Mouse (Mus musculus): ENCODE results near the gene Gm49391. TPM values are rescaled to one million over a fixed set of nuclear protein-coding genes. Genes with fewer than 3 reads are reported as not detected.
"Not testable (repeated sequence)": the region's sequence is repeated elsewhere in the genome, so short reads cannot be mapped to it uniquely, and the experiment has no call there.

Gene Gm49391
- 1 to 10 TPM in 1 of 2 experiments, under 1 TPM in 1; 0.59 to 2.7 TPM for total RNA-seq (2021)
- long read RNA-seq, experiment 1, partial matches to known transcripts, result 0 of 1 reads
- long read RNA-seq, experiment 1, other reads (novel, unspliced or antisense), result 1 of 1 reads
- long read RNA-seq, experiment 2, result 0 reads

DNA sequence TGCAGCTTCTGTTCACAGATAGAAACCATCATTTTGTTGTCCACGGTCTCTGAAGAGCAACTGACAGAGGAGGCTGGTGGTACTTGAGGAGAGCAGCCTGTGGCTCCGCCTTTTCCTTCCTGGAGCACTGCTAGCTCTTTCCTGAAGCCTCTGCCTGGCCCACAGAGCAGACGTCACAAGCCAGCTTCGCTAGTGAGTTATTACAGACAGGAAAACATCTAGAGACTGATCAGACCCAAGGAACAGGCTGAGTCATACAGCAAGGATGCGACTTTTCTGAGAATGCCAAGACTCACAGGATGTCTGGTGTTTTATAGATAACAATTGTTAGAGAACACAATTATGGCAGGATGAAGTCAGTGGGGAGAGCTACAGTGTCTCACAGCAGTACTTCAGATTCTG is at the start of gene Gm49391, which contains the start of gene Ctla2a:
TSS of gene Gm49391 (minus strand) at position 72 of the 402 bp plus-strand sequence.
TSS of gene Ctla2a (minus strand) at position 126 of the 402 bp plus-strand sequence.
- peak; percentile 22 to 49 for DNase-seq

DNA sequence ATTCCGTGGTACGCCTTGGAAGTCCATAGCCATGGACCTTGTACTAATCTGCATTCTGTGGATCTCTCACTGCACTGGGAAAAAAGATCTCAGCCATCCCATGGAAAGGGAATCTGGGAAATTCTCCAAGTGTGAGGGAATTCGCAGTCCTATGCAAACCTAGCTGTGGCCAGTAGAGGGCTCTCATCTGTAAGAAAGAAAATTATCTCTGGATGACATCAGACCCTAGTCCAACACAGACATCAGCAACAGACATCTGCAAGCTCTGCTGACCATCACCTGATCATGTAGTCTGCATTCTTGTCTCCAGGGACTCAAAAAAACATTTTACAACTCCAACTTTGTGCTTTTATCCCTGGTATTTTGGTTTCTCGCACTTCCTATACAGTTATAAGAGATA is 35.9 kb upstream of the Gm49391 start:
- not testable (repeated sequence) for DNase-seq

- not testable (repeated sequence) for DNase-seq
Observed at GRCm38 (mm10) chr13:60963985-60964384, 27.6 kb upstream of the Gm49391 start.

DNA sequence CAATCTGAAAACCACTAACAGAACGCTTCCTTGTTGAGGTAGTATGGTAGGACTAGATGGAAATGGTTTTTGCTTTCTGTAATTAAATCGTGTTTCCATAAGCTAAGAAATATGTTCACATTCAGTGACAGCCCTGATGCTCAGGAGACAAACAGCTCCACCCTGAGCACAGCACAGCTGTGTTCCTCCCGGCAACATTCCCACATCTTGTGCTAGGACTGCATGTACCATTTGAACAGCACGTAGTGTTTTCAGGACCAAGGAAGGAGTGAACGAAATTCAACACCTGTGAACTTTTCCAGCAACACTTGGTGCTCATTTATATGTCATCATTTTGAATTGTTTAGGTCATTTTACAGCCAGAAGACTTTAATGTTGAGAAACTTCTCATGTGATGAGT is 25.3 kb upstream of the Gm49391 start:
- DNase-seq, result no peak

- not testable (repeated sequence) for DNase-seq
Observed at GRCm38 (mm10) chr13:60941884-60942283, 5.5 kb upstream of the Gm49391 start, which contains the start of gene Tpbpa. TSS of gene Tpbpa (minus strand) at chr13:60941984.

- DNase-seq, result not testable (repeated sequence)
Observed at GRCm38 (mm10) chr13:60935490-60935889, 881 bp downstream of the Gm49391 start, which contains the start of gene Gm49393. TSS of gene Gm49393 (minus strand) at chr13:60935590.

DNA sequence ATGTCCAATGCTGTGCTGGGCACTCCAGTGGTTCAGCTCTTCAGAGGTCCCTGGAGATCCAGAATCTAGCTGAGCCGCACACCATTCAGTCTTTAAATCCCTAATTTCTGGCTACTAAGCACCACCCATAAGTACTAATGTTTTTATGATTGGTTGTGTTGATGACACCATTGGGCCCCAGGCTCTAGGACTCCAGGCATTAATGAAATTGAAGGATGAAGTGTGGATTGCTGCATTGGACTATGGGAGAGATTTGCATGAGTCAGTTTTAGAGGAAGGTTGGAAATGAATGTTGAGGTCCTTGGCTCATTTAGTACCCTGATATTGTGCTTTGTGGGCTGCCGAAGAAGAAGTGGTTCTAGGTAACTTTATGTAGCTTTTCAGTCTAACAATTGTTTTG is 31.6 kb downstream of the Gm49391 start, which contains the start of gene Tpbpb:
TSS of gene Tpbpb (minus strand) at position 101 of the 400 bp plus-strand sequence.
- not testable (repeated sequence) for DNase-seq

DNA sequence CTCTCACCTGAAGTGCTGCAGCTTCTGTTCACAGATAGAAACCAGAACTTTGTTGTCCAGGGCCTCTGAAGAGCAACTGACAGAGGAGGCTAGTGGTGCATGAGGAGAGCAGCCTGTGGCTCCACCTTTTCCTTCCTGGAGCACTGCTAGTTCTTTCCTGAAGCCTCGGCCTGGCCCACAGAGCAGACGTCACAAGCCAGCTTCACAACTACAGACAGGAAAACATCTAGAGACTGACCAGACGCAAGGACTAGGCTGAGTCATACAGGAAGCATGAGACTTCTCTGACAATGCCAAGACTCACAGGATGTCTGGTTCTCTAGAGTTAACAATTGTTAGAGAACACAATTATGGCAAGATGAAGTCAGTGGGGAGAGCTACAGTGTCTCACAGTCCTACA is 39.0 kb downstream of the Gm49391 start, which contains the start of gene Ctla2b:
TSS of gene Ctla2b (minus strand) at position 120 of the 400 bp plus-strand sequence.
- DNase-seq, result peak; percentile 50 to 56

- DNase-seq, result not testable (repeated sequence)
Observed at GRCm38 (mm10) chr13:60896794-60897193, 39.6 kb downstream of the Gm49391 start, which contains the start of gene Gm49392. TSS of gene Gm49392 (minus strand) at chr13:60896894.

- no peak for DNase-seq
Observed at GRCm38 (mm10) chr13:60895406-60896160, 40.8 kb downstream of the Gm49391 start.

DNA sequence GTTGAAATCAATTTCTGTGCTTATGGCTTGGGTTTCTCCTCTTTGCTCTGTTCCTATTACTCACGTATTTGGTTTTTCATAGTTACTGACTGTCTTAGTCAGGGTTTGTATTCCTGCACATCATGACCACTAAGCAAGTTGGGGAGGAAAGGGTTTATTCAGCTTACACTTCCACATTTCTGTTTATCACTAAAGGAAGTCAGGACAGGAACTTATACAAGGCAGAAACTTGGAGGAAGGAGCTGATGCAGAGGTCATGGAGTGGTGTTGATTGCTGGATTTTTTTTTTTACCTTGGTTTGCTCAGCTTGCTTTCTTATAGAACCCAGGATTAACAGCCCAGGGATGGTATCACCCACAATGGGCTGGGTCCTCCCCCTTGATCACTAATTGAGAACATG is 44.1 kb downstream of the Gm49391 start:
- DNase-seq, result no peak

DNA sequence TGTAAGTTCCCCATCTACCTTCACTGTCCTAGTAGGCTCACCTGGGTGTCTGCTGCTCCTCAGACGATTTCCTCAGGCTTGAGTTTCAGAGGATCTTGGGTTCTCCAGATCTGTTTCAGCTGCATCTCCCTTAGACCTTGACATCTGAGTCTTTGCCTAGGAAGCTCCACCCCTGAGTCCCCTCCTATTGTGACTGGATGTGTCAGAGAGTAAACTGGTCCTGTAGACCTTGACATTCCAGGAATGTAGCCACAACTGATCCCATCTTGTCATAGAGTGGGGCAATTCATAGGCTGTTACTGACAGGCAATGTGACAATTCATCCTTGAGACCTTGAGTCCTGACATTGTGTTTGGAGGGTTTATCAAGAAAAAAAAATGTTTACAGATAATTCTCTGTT is 72.1 kb downstream of the Gm49391 start, which contains the start of gene 4930486L24Rik:
TSS of gene 4930486L24Rik (minus strand) at position 195 of the 400 bp plus-strand sequence.
- DNase-seq, result peak; percentile 38 to 56

GRCm38 (mm10) chr13:60848241-60849120 is 87.9 kb downstream of the Gm49391 start:
- DNase-seq, result no peak

Other genes starting within 250 kb of the Gm49391 start
- not detected for gene BC051665, start 150.2 kb downstream of the Gm49391 start, total RNA-seq (2021)
- not detected for gene Ctsll3, start 133.7 kb downstream of the Gm49391 start, total RNA-seq (2021)
- gene 4930486L24Rik, start 72.1 kb downstream of the Gm49391 start, total RNA-seq (2021), result 100 to 1,000 TPM in 1 of 2 experiments, under 1 TPM in 1; 0.50 to 108 TPM
- under 1 TPM; 0.36 to 0.99 TPM for gene Gm49392, start 39.7 kb downstream of the Gm49391 start, total RNA-seq (2021)
- gene Ctla2b, start 39.1 kb downstream of the Gm49391 start, total RNA-seq (2021), result 1 to 10 TPM; 2.7 to 5.4 TPM
- gene Tpbpb, start 31.7 kb downstream of the Gm49391 start, total RNA-seq (2021), result not detected
- gene Gm49393, start 981 bp downstream of the Gm49391 start, total RNA-seq (2021), result not detected
- 10 to 100 TPM; 30.3 to 51.8 TPM for gene Ctla2a, start 54 bp upstream of the Gm49391 start, total RNA-seq (2021)
- gene Tpbpa, start 5.4 kb upstream of the Gm49391 start, total RNA-seq (2021), result not detected
- not detected for gene Ctsj, start 69.4 kb upstream of the Gm49391 start, total RNA-seq (2021)
- gene Ctsq, start 104.1 kb upstream of the Gm49391 start, total RNA-seq (2021), result not detected
- gene Ctsr, start 227.7 kb upstream of the Gm49391 start, total RNA-seq (2021), result not detected

All from adrenal gland, postnatal 36 days (tissue).